17 mouse cellular contexts compared by ENCODE assay signal in the genomic region with DNA sequence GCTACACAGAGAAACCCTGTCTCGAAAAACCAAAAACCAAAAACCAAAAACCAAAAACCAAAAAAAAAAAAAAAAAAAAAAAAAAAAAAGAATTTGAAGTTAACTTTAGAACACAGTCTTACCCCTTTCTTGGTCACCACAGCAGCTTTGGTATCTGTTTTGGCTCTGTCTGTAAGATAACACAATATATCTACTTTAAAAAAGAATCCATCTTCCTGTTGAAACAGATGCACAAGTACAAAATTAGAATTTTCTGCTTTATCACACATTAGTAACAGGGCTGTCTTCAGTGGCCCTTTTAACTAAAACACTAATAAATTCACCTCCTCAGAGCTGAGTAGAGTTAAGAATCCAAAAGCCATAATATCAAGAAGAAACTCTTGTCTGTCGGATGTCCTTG.
"Had no signal": no experiment of that assay in that cellular context is flagged by ENCODE, and none has a peak within 500 bp of the region (broad histone marks: within the 10 kb centered on the region; RNA-seq: fewer than 3 reads in every experiment).

No protein-coding gene starts in this region.

- H3K4me2 ChIP-seq: liver, embryonic 15.5 days; lung, embryonic 15.5 days; midbrain, embryonic 11.5 days; midbrain, embryonic 13.5 days; midbrain, embryonic 15.5 days; neural tube, embryonic 12.5 days; stomach, embryonic 15.5 days had no signal

- H3K4me1 ChIP-seq: liver, embryonic 15.5 days; neural tube, embryonic 12.5 days had no signal

- H3K27ac ChIP-seq: liver, embryonic 15.5 days; lung, embryonic 15.5 days; macrophage; midbrain, embryonic 13.5 days; midbrain, embryonic 15.5 days; neural tube, embryonic 12.5 days; stomach, embryonic 15.5 days; stomach, postnatal 0 days had no signal

- H3K9me3 ChIP-seq: liver, embryonic 15.5 days; lung, embryonic 15.5 days; midbrain, embryonic 13.5 days; midbrain, embryonic 15.5 days; neural tube, embryonic 12.5 days; stomach, embryonic 15.5 days had no signal

- H3K36me3 ChIP-seq: liver, embryonic 15.5 days; lung, embryonic 15.5 days; midbrain, embryonic 13.5 days; midbrain, embryonic 15.5 days; neural tube, embryonic 12.5 days; stomach, embryonic 15.5 days had no signal

- ATAC-seq: liver, postnatal 0 days; lung, postnatal 0 days; midbrain, embryonic 13.5 days; midbrain, embryonic 15.5 days had no signal

- H3K4me3 ChIP-seq: liver, embryonic 15.5 days; lung, embryonic 15.5 days; midbrain, embryonic 13.5 days; midbrain, embryonic 15.5 days; neural tube, embryonic 12.5 days; stomach, embryonic 15.5 days had no signal

- DNase-seq: liver, postnatal 0 days; lung, adult 2 months; lung, postnatal 14 days; lung, postnatal 36 days; right cerebral cortex, postnatal 14 days; thymus, postnatal 14 days; thymus, postnatal 36 days had no signal

- H3K27me3 ChIP-seq: liver, embryonic 15.5 days; lung, embryonic 15.5 days; midbrain, embryonic 13.5 days; midbrain, embryonic 15.5 days; neural tube, embryonic 12.5 days; stomach, embryonic 15.5 days had no signal

- H3K9ac ChIP-seq: liver, embryonic 15.5 days; liver, postnatal 0 days; lung, embryonic 15.5 days; midbrain, embryonic 13.5 days; midbrain, embryonic 15.5 days; neural tube, embryonic 12.5 days; stomach, embryonic 15.5 days had no signal
